Mouse (Mus musculus) CH12.LX (cell line): Measurements from ENCODE around the gene Pfn1. TPM values are rescaled to one million over a fixed set of nuclear protein-coding genes. Genes with fewer than 3 reads are reported as not detected.

Experiments used
- DNase-seq: peaks from one replicate; pipeline ENCODE4 v3.0.0-alpha.2; 2013; ENCODE audit errors: extremely low read depth
- H3K27ac ChIP-seq: 2 replicates; pipeline ENCODE4 v1.5.1; 2012; ENCODE audit warnings: low read depth, mild to moderate bottlenecking, control low read depth, moderate library complexity; ENCODE audit not compliant: insufficient read depth
- H3K27me3 ChIP-seq: replicated peaks from 2 replicates; pipeline ENCODE3; 2012; ENCODE audit warnings: inconsistent platforms
- H3K36me3 ChIP-seq, 2 experiments: replicated peaks in 1 of 2; 2 replicates each; pipeline versions ENCODE3 to v1.6.1; 2012; ENCODE audit warnings: inconsistent platforms in 1 of 2, low read length in 1 of 2, mild to moderate bottlenecking in 1 of 2, mixed read lengths in 1 of 2, moderate library complexity in 1 of 2; ENCODE audit not compliant: control insufficient read depth in 1 of 2, insufficient read depth in 1 of 2
- H3K4me1 ChIP-seq, 2 experiments: 2 replicates each; pipeline ENCODE4 v1.6.1; 2012; ENCODE audit warnings: inconsistent platforms in 1 of 2, moderate library complexity in 1 of 2; ENCODE audit not compliant: insufficient read depth in 2 of 2, control insufficient read depth in 1 of 2
- H3K4me2 ChIP-seq: 2 replicates; pipeline ENCODE4 v1.6.1; 2012; ENCODE audit warnings: low read depth, mild to moderate bottlenecking, control low read depth; ENCODE audit not compliant: poor library complexity, insufficient read depth, severe bottlenecking
- H3K4me3 ChIP-seq, 3 experiments: fragments of 150-350 bp in 1 of 3; sonication (generic) in 1 of 3; replicated peaks in 1 of 3; 2 replicates each; pipeline versions ENCODE3 to v1.5.1; 2011 to 2012; ENCODE audit warnings: low read depth in 2 of 3, low read length in 2 of 3, mild to moderate bottlenecking in 2 of 3, moderate library complexity in 2 of 3, control low read depth in 1 of 3, improper control_type of control experiment in 1 of 3, inconsistent platforms in 1 of 3, mixed read lengths in 1 of 3; ENCODE audit not compliant: poor library complexity in 1 of 3
- H3K79me2 ChIP-seq: replicated peaks from 2 replicates; pipeline ENCODE4 v1.6.1; 2012; ENCODE audit warnings: mild to moderate bottlenecking, moderate library complexity; ENCODE audit not compliant: control insufficient read depth, poor library complexity, insufficient read depth, severe bottlenecking; ENCODE audit errors: extremely low read depth
- H3K9ac ChIP-seq: 2 replicates; pipeline ENCODE4 v1.6.1; 2012; ENCODE audit warnings: low read depth, mild to moderate bottlenecking, control low read depth, moderate library complexity; ENCODE audit not compliant: insufficient read depth
- H3K9me3 ChIP-seq: replicated peaks from 2 replicates; pipeline ENCODE3; 2012; ENCODE audit warnings: low read length, inconsistent platforms, mixed read lengths
- BHLHE40 ChIP-seq: IDR thresholded peaks from 2 replicates; pipeline ENCODE4 v1.6.1; 2011; ENCODE audit warnings: mild to moderate bottlenecking, low read depth, low read length, improper control_type of control experiment
- CHD1 ChIP-seq: IDR thresholded peaks from 2 replicates; pipeline ENCODE4 v1.6.1; 2012; ENCODE audit warnings: low read depth, low read length, improper control_type of control experiment, inconsistent platforms
- CTCF ChIP-seq, 2 experiments: IDR thresholded peaks in 1 of 2; conservative IDR thresholded peaks in 1 of 2; 2 replicates each; pipeline ENCODE4 v1.5.1; 2011 to 2012; ENCODE audit warnings: low read depth in 2 of 2, low read length in 2 of 2, improper control_type of control experiment in 1 of 2, inconsistent platforms in 1 of 2, mild to moderate bottlenecking in 1 of 2, moderate library complexity in 1 of 2
- E2F4 ChIP-seq: IDR thresholded peaks from 2 replicates; pipeline ENCODE4 v1.6.1; 2011; ENCODE audit warnings: low read depth, low read length, improper control_type of control experiment; ENCODE audit not compliant: insufficient replicate concordance
- GABPA ChIP-seq: IDR thresholded peaks from 2 replicates; pipeline ENCODE4 v1.6.1; 2012; ENCODE audit warnings: low read depth, low read length, improper control_type of control experiment, inconsistent platforms; ENCODE audit not compliant: insufficient replicate concordance
- HCFC1 ChIP-seq: IDR thresholded peaks from 2 replicates; pipeline ENCODE4 v1.6.1; 2012; ENCODE audit warnings: low read depth, mild to moderate bottlenecking, inconsistent platforms, low read length, improper control_type of control experiment
- IRF4 ChIP-seq: IDR thresholded peaks from 2 replicates; pipeline ENCODE4 v1.6.1; 2014; ENCODE audit warnings: low read depth, mild to moderate bottlenecking, inconsistent platforms, low read length, improper control_type of control experiment
- JUND ChIP-seq: conservative IDR thresholded peaks from 2 replicates; pipeline ENCODE4 v1.6.1; 2011; ENCODE audit warnings: low read depth, low read length, improper control_type of control experiment
- KAT2A ChIP-seq: IDR thresholded peaks from 2 replicates; pipeline ENCODE4 v1.6.1; 2012; ENCODE audit warnings: low read length, improper control_type of control experiment, inconsistent platforms; ENCODE audit not compliant: insufficient replicate concordance
- MAX ChIP-seq: IDR thresholded peaks from 2 replicates; pipeline ENCODE4 v1.6.1; 2011; ENCODE audit warnings: low read length, improper control_type of control experiment
- MAZ ChIP-seq: IDR thresholded peaks from 2 replicates; pipeline ENCODE4 v1.6.1; 2012; ENCODE audit warnings: low read depth, mild to moderate bottlenecking, inconsistent platforms, low read length, improper control_type of control experiment, moderate library complexity
- MXI1 ChIP-seq: IDR thresholded peaks from 2 replicates; pipeline ENCODE4 v1.6.1; 2011; ENCODE audit warnings: mild to moderate bottlenecking, low read depth, low read length, improper control_type of control experiment
- POLR2A ChIP-seq: IDR thresholded peaks from 2 replicates; pipeline ENCODE4 v1.6.1; 2011; ENCODE audit warnings: low read depth, mild to moderate bottlenecking, improper control_type of control experiment, low read length
- POLR2AphosphoS2 ChIP-seq: IDR thresholded peaks from 2 replicates; pipeline ENCODE4 v1.6.1; 2011; ENCODE audit warnings: low read depth, low read length, improper control_type of control experiment
- RAD21 ChIP-seq: IDR thresholded peaks from 2 replicates; pipeline ENCODE4 v1.6.1; 2011; ENCODE audit warnings: low read depth, mild to moderate bottlenecking, low read length, improper control_type of control experiment, moderate library complexity
- SMC3 ChIP-seq: IDR thresholded peaks from 2 replicates; pipeline ENCODE4 v1.6.1; 2011; ENCODE audit warnings: low read depth, low read length, improper control_type of control experiment
- TCF12 ChIP-seq: IDR thresholded peaks from 2 replicates; pipeline ENCODE4 v1.6.1; 2014; ENCODE audit warnings: low read depth, mild to moderate bottlenecking, inconsistent platforms, low read length, improper control_type of control experiment
- USF1 ChIP-seq: IDR thresholded peaks from 2 replicates; pipeline ENCODE4 v1.6.1; 2014; ENCODE audit warnings: low read depth, mild to moderate bottlenecking, inconsistent platforms, low read length, improper control_type of control experiment
- USF2 ChIP-seq: conservative IDR thresholded peaks from 2 replicates; pipeline ENCODE4 v1.6.1; 2011; ENCODE audit warnings: low read depth, low read length, improper control_type of control experiment
- ZKSCAN1 ChIP-seq: IDR thresholded peaks from 2 replicates; pipeline ENCODE4 v1.6.1; 2012; ENCODE audit warnings: low read depth, inconsistent platforms, low read length, improper control_type of control experiment, borderline replicate concordance
- ZNF384 ChIP-seq: IDR thresholded peaks from 2 replicates; pipeline ENCODE4 v1.6.1; 2012; ENCODE audit warnings: low read depth, low read length, improper control_type of control experiment, inconsistent platforms
- dilution Hi-C: fragments of 300-500 bp; cut with MboI; formaldehyde crosslinking; loops from 2 replicates; pipeline ENCODE4 v1.14.3; 2020; ENCODE audit warnings: low sequenced_read_pairs; ENCODE audit not compliant: extremely low pct_unique_long_range_greater_than_20kb, extremely low pct_ligation_motif_present
- in situ Hi-C: fragments of 300-500 bp; cut with MboI; formaldehyde crosslinking; loops from 3 replicates; pipeline ENCODE4 v1.14.3; 2019; ENCODE audit warnings: low sequenced_read_pairs, low pct_ligation_motif_present, low pct_unique_long_range_greater_than_20kb, mixed read lengths
- polyA plus RNA-seq: library from polyadenylated mRNA; unstranded; fragments of >175 nt; gene quantifications from 2 replicates; pipeline ENCODE4 v1.2.1, GENCODE M21; 2012; ENCODE audit warnings: low read depth; ENCODE audit not compliant: insufficient read length
- total RNA-seq, 2 experiments: library from RNA; depleted of rRNA; stranded (reverse); fragments of 300-350 nt in 1 of 2; fragments of >200 nt in 1 of 2; gene quantifications; 2 replicates each; pipeline ENCODE4 v1.2.3; 2012 to 2014

Pfn1 gene
- total and polyA plus RNA-seq, 3 experiments = 844 to 2,624 (median 1,045) TPM

GRCm38 (mm10) chr11:70639976-70640375 lies 14.5 kb downstream of the Pfn1 start:
- H3K4me2 ChIP-seq = no peak overlapping the region
- H3K9me3 ChIP-seq = no peaks in the 10 kb centered on the region
- H3K27me3 ChIP-seq = no peaks in the 10 kb centered on the region
- H3K79me2 ChIP-seq = no peaks in the 10 kb centered on the region
- TF ChIP-seq HCFC1 = no peak
- TF ChIP-seq ZNF384 = no peak
- no peak for TF ChIP-seq BHLHE40
- no peak for TF ChIP-seq GABPA
- no peak for TF ChIP-seq USF1
- TF ChIP-seq MXI1 = no peak
- no peak for TF ChIP-seq MAX
- TF ChIP-seq MAZ = no peak
- TF ChIP-seq ZKSCAN1 = no peak
- TF ChIP-seq JUND = no peak
- TF ChIP-seq POLR2AphosphoS2 = no peak
- no peak for TF ChIP-seq POLR2A
- TF ChIP-seq IRF4 = no peak
- TF ChIP-seq CTCF (conservative IDR thresholded peaks at IDR 0.05 in 1 of 2, IDR thresholded peaks at IDR 0.05 in 1 of 2; ENCODE audit: low read depth in 2 of 2, low read length in 2 of 2) = no peak
- TF ChIP-seq KAT2A = no peak
- no peak overlapping the region for H3K4me3 ChIP-seq
- peaks cover 8 to 39% of the 10 kb centered on the region in 2 experiments for H3K36me3 ChIP-seq
- dilution Hi-C loops (no loop called here), in situ Hi-C loops (no loop called here)
- H3K9ac ChIP-seq = no peak overlapping the region
- no peak for DNase-seq
- peaks cover 0 to 1% of the 10 kb centered on the region in 2 experiments; a peak in 2 of 4 replicates for H3K4me1 ChIP-seq
- no peak overlapping the region for H3K27ac ChIP-seq

- no peaks in the 10 kb centered on the region for H3K9me3 ChIP-seq
- dilution Hi-C loops = no loop called here
- H3K4me2 ChIP-seq = no peak within 1 kb of the TSS
- no peak within 1 kb of the TSS for H3K4me3 ChIP-seq
- in situ Hi-C loops = no loop called here
- no peak for TF ChIP-seq E2F4
- TF ChIP-seq USF2 = no peak
- no peak for TF ChIP-seq SMC3
- no peak for TF ChIP-seq RAD21
- TF ChIP-seq CHD1 = no peak
- TF ChIP-seq ZNF384 = no peak
- no peak for TF ChIP-seq TCF12
- no peaks in the 10 kb centered on the region for H3K79me2 ChIP-seq
- H3K27ac ChIP-seq = no peak within 1 kb of the TSS
- H3K36me3 ChIP-seq = peaks cover 0 to 27% of the 10 kb centered on the region in 2 experiments
- H3K27me3 ChIP-seq = no peaks in the 10 kb centered on the region
- no peak within 1 kb of the TSS for H3K9ac ChIP-seq
- H3K4me1 ChIP-seq = no peaks in the 10 kb centered on the region
- DNase-seq = no peak
Observed at GRCm38 (mm10) chr11:70638714-70639278, 15.6 kb downstream of the Pfn1 start, which contains the start of gene Gp1ba. Gp1ba (plus strand) TSS chr11:70639122.
